Mouse (Mus musculus) liver, embryonic 13.5 days (tissue): ENCODE measurements around the gene Klk9. TPM values are rescaled to one million over a fixed set of nuclear protein-coding genes. Genes with fewer than 3 reads are reported as not detected.

ENCODE experiments used
- ATAC-seq: fragments of 200-750 bp; cut with Nextera tagmentation; 2 replicates; pipeline ENCODE4 v1.8.0; 2017; ENCODE audit warnings: low read depth, mild to moderate bottlenecking, moderate number of reproducible peaks, moderate library complexity
- DNase-seq: peaks from one replicate; pipeline ENCODE4 v3.0.0; 2022
- H3K27ac ChIP-seq: fragments of 300-500 bp; sonication (generic); 2 replicates; pipeline ENCODE4 v1.5.1; 2015; ENCODE audit warnings: moderate library complexity, mild to moderate bottlenecking, inconsistent platforms
- H3K27me3 ChIP-seq: fragments of 300-500 bp; sonication (generic); 2 replicates; pipeline ENCODE4 v1.6.1; 2015; ENCODE audit warnings: mild to moderate bottlenecking, inconsistent platforms
- H3K36me3 ChIP-seq: fragments of 300-500 bp; sonication (generic); 2 replicates; pipeline ENCODE4 v1.6.1; 2015; ENCODE audit warnings: mild to moderate bottlenecking, inconsistent platforms
- H3K4me1 ChIP-seq: fragments of 300-500 bp; sonication (generic); replicated peaks from 2 replicates; pipeline ENCODE4 v1.6.1; 2015; ENCODE audit warnings: inconsistent platforms
- H3K4me2 ChIP-seq: fragments of 300-500 bp; sonication (generic); 2 replicates; pipeline ENCODE4 v1.6.1; 2015; ENCODE audit warnings: inconsistent platforms, mild to moderate bottlenecking, moderate library complexity
- H3K4me3 ChIP-seq: fragments of 300-500 bp; sonication (generic); replicated peaks from 2 replicates; pipeline ENCODE4 v1.5.1; 2015; ENCODE audit warnings: mild to moderate bottlenecking, inconsistent platforms
- H3K9ac ChIP-seq: fragments of 300-500 bp; sonication (generic); 2 replicates; pipeline ENCODE4 v1.6.1; 2015; ENCODE audit warnings: mild to moderate bottlenecking, inconsistent platforms
- H3K9me3 ChIP-seq: fragments of 300-500 bp; sonication (generic); replicated peaks from 2 replicates; pipeline ENCODE4 v1.6.1; 2016; ENCODE audit warnings: inconsistent platforms
- WGBS: fragments of 180-500 bp; shearing (Covaris S2); methylation state at CpG from one replicate; pipeline ENCODE4 v1.1.7; 2015; ENCODE audit not compliant: insufficient replicate concordance; 5-methylcytosine and 5-hydroxymethylcytosine counted together
- polyA plus RNA-seq: library from polyadenylated mRNA; unstranded; fragments of >200 nt; fragmentation: Nextera tagmentation; extraction: Ambion mirVana; gene quantifications from 2 replicates; pipeline ENCODE4 v1.2.1, GENCODE M21; 2015

The Klk9 gene
- not detected in 2 replicates for polyA plus RNA-seq

DNA sequence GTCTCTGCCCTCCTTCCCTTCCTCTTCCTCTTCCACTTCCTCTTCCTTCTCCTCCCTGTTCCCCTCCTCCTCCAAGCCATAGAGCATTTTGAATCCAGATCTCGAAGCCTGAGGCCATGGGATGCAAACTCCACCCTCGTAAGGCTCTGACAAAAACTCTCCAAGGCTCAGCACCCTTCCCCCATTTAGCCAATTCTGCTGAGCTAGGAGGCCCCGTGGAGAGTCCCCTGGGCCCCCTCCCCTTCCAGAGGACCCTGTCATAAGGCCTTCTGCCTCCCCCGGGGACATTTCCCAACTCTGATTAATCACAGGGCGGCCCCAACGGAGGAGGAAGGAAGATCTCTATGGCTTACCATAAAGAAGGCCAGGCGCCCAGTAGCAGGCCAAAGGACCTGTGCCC, at the start of gene Klk9:
Gene Klk9, plus strand, starts transcription at position 301 of the 400 bp plus-strand sequence.
- H3K4me2 ChIP-seq, result no peak within 1 kb of the TSS

DNA sequence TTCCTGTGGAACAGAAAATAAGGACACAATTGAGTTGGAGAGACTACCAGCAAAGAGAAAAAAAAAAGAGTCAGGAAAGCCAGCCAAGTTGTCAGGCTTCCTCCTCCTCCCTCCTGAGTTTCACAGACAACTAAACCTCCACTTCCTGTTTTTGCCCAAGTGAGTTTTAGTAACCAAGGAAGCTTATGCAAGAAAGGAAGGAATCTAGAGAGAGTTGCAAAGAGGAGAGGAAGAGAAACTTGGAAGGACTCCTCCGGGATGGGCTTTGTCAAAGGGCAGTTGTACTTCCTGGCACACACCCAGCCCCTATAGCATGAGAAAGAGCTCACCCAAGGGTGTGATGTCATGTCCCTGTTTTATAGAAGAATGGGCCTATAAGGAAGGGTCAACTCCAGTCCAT, 43.9 kb upstream of the Klk9 start:
- H3K9me3 ChIP-seq, result no peaks in the 10 kb centered on the region
- no peaks in the 10 kb centered on the region for H3K36me3 ChIP-seq
- no peak overlapping the region for H3K9ac ChIP-seq
- no peaks in the 10 kb centered on the region for H3K4me1 ChIP-seq
- H3K4me3 ChIP-seq, result no peak overlapping the region
- H3K4me2 ChIP-seq, result no peak overlapping the region
- DNase-seq (no peak), ATAC-seq (no peak)
- H3K27ac ChIP-seq, result no peak overlapping the region
- 14% methylated on average over 1 of the region's 1 CpGs for WGBS
- no peaks in the 10 kb centered on the region for H3K27me3 ChIP-seq

More for the DNA sequence above, at the start of gene Klk9:
- ATAC-seq, result no peak
- no peak for DNase-seq
- Histone ChIP-seq H3K9ac (no peak within 1 kb of the TSS), H3K4me3 (no peak within 1 kb of the TSS), H3K36me3 (no peaks in the 10 kb centered on the region), H3K9me3 (no peaks in the 10 kb centered on the region), H3K27ac (no peak within 1 kb of the TSS), H3K27me3 (peaks cover 15% of the 10 kb centered on the region), H3K4me1 (peaks cover 2% of the 10 kb centered on the region; the same call in 1 of the 2 replicates)
- 48% methylated on average over 7 of the region's 7 CpGs for WGBS

DNA sequence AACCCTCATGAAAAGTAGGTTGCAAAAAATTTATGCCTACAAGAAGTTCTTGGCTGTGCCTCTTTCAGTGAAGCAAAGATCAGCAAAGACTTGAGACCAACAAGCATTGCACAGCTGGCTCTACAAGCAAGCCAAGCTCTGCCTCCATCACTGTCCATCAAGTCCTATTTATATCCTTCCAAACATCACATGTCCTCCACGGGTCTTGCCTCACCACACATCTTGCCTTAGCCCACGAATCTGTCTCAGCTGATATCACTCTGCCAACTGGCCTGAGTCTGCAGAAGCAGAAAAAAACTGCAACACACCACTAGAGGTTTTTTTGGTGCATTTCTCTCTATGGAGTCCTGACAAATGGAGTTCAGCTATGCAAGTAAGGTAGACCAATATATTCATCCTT, 38.9 kb upstream of the Klk9 start:
- no peaks in the 10 kb centered on the region for H3K9me3 ChIP-seq
- DNase-seq (no peak), ATAC-seq (no peak)
- H3K4me2 ChIP-seq, result no peak overlapping the region
- no peaks in the 10 kb centered on the region for H3K36me3 ChIP-seq
- 20% methylated on average over 2 of the region's 2 CpGs for WGBS
- H3K9ac ChIP-seq, result no peak overlapping the region
- H3K4me3 ChIP-seq, result no peak overlapping the region
- no peaks in the 10 kb centered on the region for H3K4me1 ChIP-seq
- H3K27me3 ChIP-seq, result no peaks in the 10 kb centered on the region
- H3K27ac ChIP-seq, result no peak overlapping the region

DNA sequence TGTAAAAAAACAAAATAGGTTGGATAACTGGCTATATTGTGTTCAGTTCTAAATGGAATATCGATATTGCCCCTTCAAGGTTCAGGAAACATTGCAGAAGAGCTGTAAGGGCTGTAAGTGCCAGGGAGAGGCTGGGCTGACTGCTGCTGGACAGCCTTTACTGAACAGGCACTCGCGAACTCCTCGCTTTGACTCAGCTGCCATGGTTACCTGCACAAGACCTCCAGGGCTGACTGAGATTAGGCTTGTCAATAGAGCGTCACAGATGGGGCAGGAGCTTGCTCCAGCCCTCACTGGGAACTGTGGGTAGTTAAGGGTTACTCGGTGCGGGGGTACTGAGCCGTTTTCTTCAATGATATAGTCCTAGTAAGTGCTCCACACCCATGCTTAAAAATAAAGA, 25.2 kb upstream of the Klk9 start:
- Histone ChIP-seq H3K36me3 (no peaks in the 10 kb centered on the region), H3K4me3 (no peak overlapping the region), H3K9ac (no peak overlapping the region), H3K4me2 (no peak overlapping the region), H3K4me1 (no peaks in the 10 kb centered on the region), H3K27ac (no peak overlapping the region), H3K9me3 (no peaks in the 10 kb centered on the region), H3K27me3 (no peaks in the 10 kb centered on the region)
- WGBS, result 46% methylated on average over 8 of the region's 8 CpGs
- ATAC-seq, result no peak
- no peak for DNase-seq

DNA sequence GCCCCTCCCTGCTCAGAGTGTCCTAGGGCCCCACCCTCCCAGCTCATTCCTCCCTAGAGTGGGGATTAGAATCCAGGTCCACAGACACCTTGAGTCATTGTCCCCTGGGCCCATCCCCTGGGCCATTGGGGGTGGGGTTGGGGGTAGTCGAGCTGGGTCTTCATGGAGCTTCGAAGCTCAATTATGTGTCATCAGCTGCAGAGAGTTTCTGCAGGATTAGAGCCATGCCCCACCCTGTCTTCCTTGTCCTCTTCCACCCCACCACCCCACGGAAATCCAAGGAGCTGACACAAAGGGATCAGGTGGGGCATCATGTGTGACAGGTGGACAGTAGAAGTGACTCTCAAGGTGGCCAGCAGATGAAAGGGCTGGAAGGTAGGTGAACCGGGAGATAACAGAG, 23.1 kb upstream of the Klk9 start, which contains the start of gene Klk12:
Gene Klk12, plus strand, starts transcription at position 301 of the 400 bp plus-strand sequence.
- Histone ChIP-seq H3K9ac (no peak within 1 kb of the TSS), H3K36me3 (no peaks in the 10 kb centered on the region), H3K4me3 (no peak within 1 kb of the TSS), H3K4me2 (no peak within 1 kb of the TSS), H3K27ac (no peak within 1 kb of the TSS), H3K27me3 (no peaks in the 10 kb centered on the region), H3K9me3 (no peaks in the 10 kb centered on the region), H3K4me1 (no peaks in the 10 kb centered on the region)
- no peak for DNase-seq
- ATAC-seq, result no peak
- WGBS, result 52% methylated on average over 4 of the region's 4 CpGs

DNA sequence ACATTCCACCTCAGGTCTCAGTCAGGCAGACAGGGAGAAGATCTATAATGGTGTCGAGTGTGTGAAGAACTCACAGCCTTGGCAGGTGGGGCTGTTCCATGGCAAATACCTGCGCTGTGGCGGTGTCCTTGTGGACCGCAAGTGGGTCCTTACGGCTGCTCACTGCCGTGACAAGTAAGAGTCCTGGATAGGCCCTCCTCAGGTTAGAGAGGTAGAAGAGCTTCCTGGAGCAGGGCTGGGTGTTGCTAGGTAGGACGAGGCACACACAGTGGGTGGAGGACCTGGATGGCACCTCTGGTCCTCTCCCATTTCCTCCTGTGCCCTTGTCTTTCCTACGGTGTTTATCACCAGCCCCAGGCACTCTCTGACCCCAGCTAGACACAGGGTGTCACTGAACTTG, 22.1 kb upstream of the Klk9 start:
- DNase-seq, result no peak
- ATAC-seq, result no peak
- Histone ChIP-seq H3K4me3 (no peak overlapping the region), H3K9me3 (no peaks in the 10 kb centered on the region), H3K27me3 (no peaks in the 10 kb centered on the region), H3K36me3 (no peaks in the 10 kb centered on the region), H3K9ac (no peak overlapping the region), H3K27ac (no peak overlapping the region), H3K4me2 (no peak overlapping the region), H3K4me1 (no peaks in the 10 kb centered on the region)
- 67% methylated on average over 8 of the region's 8 CpGs for WGBS

DNA sequence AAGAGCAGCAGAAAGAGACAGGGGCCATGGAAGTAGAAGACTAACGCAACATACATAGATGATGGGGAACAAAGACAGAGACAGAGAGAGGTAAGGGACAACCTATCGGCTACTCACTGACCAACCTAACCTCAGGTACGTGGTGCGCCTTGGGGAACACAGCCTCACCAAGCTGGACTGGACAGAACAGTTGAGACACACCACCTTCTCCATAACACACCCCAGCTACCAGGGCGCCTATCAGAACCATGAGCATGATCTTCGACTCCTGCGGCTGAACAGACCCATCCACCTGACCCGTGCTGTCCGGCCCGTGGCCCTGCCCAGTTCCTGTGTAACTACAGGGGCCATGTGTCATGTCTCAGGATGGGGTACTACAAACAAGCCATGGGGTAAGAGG, 21.0 kb upstream of the Klk9 start:
- Histone ChIP-seq H3K27me3 (no peaks in the 10 kb centered on the region), H3K4me2 (no peak overlapping the region), H3K9ac (no peak overlapping the region), H3K27ac (no peak overlapping the region), H3K36me3 (no peaks in the 10 kb centered on the region), H3K9me3 (no peaks in the 10 kb centered on the region), H3K4me3 (no peak overlapping the region), H3K4me1 (no peaks in the 10 kb centered on the region)
- 77% methylated on average over 10 of the region's 10 CpGs for WGBS
- DNase-seq (no peak), ATAC-seq (no peak)

DNA sequence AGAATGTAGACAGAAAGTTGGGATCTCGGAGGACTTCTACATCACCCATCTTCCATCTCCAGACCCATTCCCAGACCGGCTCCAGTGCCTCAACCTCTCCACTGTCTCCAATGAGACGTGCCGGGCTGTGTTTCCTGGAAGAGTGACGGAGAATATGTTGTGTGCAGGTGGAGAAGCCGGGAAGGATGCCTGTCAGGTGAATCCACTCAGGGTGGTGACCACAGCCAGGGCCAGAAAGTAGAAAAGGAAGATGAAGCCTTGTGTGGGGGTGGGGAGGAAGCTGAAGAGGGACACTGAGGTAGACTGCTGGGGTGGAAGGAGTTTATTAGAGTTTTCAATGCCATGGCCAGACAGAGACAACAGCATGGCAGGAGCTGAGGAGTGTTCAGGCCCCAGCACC, 19.8 kb upstream of the Klk9 start:
- no peak overlapping the region for H3K27ac ChIP-seq
- WGBS, result 69% methylated on average over 6 of the region's 6 CpGs
- ATAC-seq (no peak), DNase-seq (no peak)
- no peaks in the 10 kb centered on the region for H3K9me3 ChIP-seq
- H3K4me3 ChIP-seq, result no peak overlapping the region
- no peaks in the 10 kb centered on the region for H3K27me3 ChIP-seq
- no peaks in the 10 kb centered on the region for H3K4me1 ChIP-seq
- H3K36me3 ChIP-seq, result no peaks in the 10 kb centered on the region
- no peak overlapping the region for H3K4me2 ChIP-seq
- no peak overlapping the region for H3K9ac ChIP-seq

DNA sequence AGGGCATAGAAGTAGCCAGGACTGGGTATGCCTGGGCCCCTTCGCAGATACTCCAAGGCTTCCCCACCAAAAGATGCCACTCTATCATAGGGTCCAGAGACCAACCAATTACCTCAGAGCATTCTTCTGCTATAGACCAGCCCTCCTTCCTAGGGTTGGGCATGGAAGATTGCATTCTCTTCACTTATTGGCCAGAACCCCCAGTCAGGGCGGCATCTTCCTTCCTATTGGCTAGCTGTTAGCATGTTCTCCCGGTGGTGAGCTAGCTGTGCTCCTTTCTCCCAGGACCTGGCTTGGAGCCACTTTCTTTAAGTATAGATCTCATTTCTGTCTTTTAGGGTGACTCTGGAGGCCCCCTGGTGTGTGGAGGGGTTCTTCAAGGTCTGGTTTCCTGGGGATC, 18.8 kb upstream of the Klk9 start:
- no peaks in the 10 kb centered on the region for H3K9me3 ChIP-seq
- H3K4me3 ChIP-seq, result no peak overlapping the region
- DNase-seq, result no peak
- no peak overlapping the region for H3K4me2 ChIP-seq
- no peak overlapping the region for H3K9ac ChIP-seq
- H3K36me3 ChIP-seq, result no peaks in the 10 kb centered on the region
- no peaks in the 10 kb centered on the region for H3K4me1 ChIP-seq
- ATAC-seq, result no peak
- WGBS, result 70% methylated on average over 3 of the region's 3 CpGs
- H3K27me3 ChIP-seq, result no peaks in the 10 kb centered on the region
- H3K27ac ChIP-seq, result no peak overlapping the region

DNA sequence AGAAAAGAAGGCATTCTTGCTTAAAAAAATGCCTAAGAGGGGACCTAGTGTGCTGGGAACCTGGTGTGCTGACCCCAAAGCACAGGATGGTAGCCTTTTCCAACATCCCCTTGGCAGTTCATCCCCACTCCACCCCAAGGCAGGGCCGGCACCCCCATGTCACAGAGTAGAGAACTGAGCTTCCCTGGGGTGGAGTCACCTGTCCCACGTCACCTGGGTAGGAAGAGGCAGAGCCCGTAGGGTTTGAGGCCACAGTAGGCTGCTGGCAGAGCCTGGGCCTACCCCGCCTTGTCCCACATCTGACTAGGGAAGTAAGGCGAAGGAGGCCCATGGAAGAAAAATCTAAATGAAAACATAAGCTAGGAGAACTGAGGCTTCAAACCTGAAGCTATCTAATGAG, 17.3 kb upstream of the Klk9 start, which contains the start of gene Klk11:
Gene Klk11, plus strand, starts transcription at position 241 of the 400 bp plus-strand sequence.
- no peak within 1 kb of the TSS for H3K27ac ChIP-seq
- no peaks in the 10 kb centered on the region for H3K4me1 ChIP-seq
- WGBS, result 66% methylated on average over 5 of the region's 5 CpGs
- DNase-seq (no peak), ATAC-seq (no peak)
- H3K36me3 ChIP-seq, result no peaks in the 10 kb centered on the region
- no peak within 1 kb of the TSS for H3K4me3 ChIP-seq
- H3K9ac ChIP-seq, result no peak within 1 kb of the TSS
- no peak within 1 kb of the TSS for H3K4me2 ChIP-seq
- H3K27me3 ChIP-seq, result no peaks in the 10 kb centered on the region
- H3K9me3 ChIP-seq, result no peaks in the 10 kb centered on the region

DNA sequence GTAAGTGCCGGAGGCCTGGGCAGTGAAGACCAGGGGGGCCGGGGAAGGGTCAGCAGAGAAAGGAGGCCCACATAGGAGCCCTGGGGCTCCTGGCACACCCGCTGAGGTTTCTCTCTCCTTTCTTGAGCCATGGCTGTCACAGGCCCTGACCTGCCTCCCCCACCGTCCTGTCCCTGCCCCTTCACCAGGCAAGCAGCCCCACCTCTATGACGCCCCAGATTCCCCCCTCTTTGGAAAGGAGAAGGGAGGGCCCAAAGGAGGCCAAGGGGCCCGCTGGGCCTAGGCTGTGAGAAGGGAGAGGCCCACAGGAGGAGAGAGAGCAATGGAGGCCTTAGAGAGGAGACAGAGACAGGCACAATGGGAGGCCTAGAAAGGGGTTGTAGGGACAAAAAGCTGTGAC, 16.9 kb upstream of the Klk9 start:
- H3K4me3 ChIP-seq, result no peak overlapping the region
- H3K27me3 ChIP-seq, result no peaks in the 10 kb centered on the region
- no peak overlapping the region for H3K4me2 ChIP-seq
- no peaks in the 10 kb centered on the region for H3K36me3 ChIP-seq
- WGBS, result 56% methylated on average over 6 of the region's 6 CpGs
- H3K9ac ChIP-seq, result no peak overlapping the region
- H3K9me3 ChIP-seq, result no peaks in the 10 kb centered on the region
- no peak overlapping the region for H3K27ac ChIP-seq
- no peaks in the 10 kb centered on the region for H3K4me1 ChIP-seq
- DNase-seq (no peak), ATAC-seq (no peak)

DNA sequence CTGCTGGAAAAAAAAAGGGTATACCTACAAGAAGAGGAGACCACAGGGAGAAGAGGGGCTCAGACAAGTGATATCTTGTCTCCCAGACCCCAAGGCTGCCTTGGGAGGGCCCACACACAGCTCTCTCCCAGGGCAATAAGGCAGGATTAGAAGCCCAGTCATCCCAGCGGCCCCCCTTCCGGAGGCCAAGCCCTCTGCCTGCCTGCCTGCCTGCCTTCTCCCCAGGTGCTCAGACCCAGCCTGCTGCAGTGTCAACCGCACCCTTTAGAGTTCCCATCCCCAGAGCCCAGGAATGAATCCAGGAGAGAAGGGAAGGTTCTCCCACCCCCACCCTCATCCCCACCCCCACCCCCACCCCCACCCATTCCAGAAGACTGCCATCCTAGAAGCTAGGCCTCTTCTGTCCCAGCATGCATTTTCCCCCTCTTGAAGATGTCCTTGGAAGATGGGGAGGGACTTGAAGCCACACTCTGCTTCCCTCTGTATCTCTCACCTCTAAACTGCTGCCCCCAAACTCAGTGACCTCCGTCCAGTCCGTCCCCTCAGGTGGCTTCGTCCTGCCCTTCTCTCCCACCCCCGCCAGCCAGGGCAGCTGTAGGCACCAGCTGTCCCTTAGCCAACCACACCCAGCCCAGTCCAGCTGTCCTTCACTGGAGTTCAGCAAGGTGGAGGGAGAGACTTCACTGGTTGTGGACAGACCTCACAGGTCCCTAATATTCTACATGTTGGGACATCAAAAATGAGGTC, 16.2 kb upstream of the Klk9 start:
- no peaks in the 10 kb centered on the region for H3K36me3 ChIP-seq
- no peak overlapping the region for H3K9ac ChIP-seq
- H3K4me3 ChIP-seq, result no peak overlapping the region
- no peak overlapping the region for H3K27ac ChIP-seq
- no peaks in the 10 kb centered on the region for H3K9me3 ChIP-seq
- ATAC-seq (no peak), DNase-seq (no peak)
- H3K4me1 ChIP-seq, result no peaks in the 10 kb centered on the region
- 57% methylated on average over 7 of the region's 7 CpGs for WGBS
- H3K4me2 ChIP-seq, result no peak overlapping the region
- H3K27me3 ChIP-seq, result no peaks in the 10 kb centered on the region
